Mouse (Mus musculus): ENCODE measurements at regions not wholly inside any gene's neighbourhood (a gene's known extent, or its start where the extent isn't known, plus 50 kb on each side); places are given as distances from the start of the nearest gene placed in this dataset.

GRCm38 (mm10) chr12:10536239-10536638 is 145.7 kb downstream of the Rdh14 start:
- Histone ChIP-seq H3K4me3 (replicated peaks in 1 of 3; ENCODE audit: low read depth in 2 of 3, low read length in 2 of 3, poor library complexity in 1 of 3) (no peak overlapping the region), H3K79me2 (replicated peaks; ENCODE audit: control insufficient read depth, extremely low read depth, insufficient read depth, poor library complexity, severe bottlenecking) (no peaks in the 10 kb centered on the region), H3K27me3 (replicated peaks) (no peaks in the 10 kb centered on the region), H3K27ac (ENCODE audit: insufficient read depth, low read depth) (no peak overlapping the region), H3K36me3 (replicated peaks in 1 of 2; ENCODE audit: control insufficient read depth in 1 of 2, insufficient read depth in 1 of 2, low read length in 1 of 2) (no peaks in the 10 kb centered on the region), H3K9ac (ENCODE audit: insufficient read depth, low read depth) (no peak overlapping the region), H3K4me2 (ENCODE audit: insufficient read depth, low read depth, poor library complexity, severe bottlenecking) (no peak overlapping the region), H3K9me3 (replicated peaks; ENCODE audit: low read length) (no peaks in the 10 kb centered on the region), H3K4me1 (ENCODE audit: control insufficient read depth in 1 of 2, insufficient read depth in 2 of 2) (no peaks in the 10 kb centered on the region)
- dilution Hi-C loops (cut with MboI; ENCODE audit: extremely low pct_ligation_motif_present, extremely low pct_unique_long_range_greater_than_20kb, low sequenced_read_pairs) (no loop called here), in situ Hi-C loops (cut with MboI; ENCODE audit: low pct_ligation_motif_present, low pct_unique_long_range_greater_than_20kb, low sequenced_read_pairs) (no loop called here)
- TF ChIP-seq KAT2A (IDR thresholded peaks at IDR 0.05; ENCODE audit: insufficient replicate concordance, low read length) (no peak), MAFK (IDR thresholded peaks at IDR 0.05; ENCODE audit: insufficient replicate concordance, low read length) (no peak), CTCF (conservative IDR thresholded peaks at IDR 0.05 in 1 of 2, IDR thresholded peaks at IDR 0.05 in 1 of 2; ENCODE audit: low read depth in 2 of 2, low read length in 2 of 2) (no peak), ZKSCAN1 (IDR thresholded peaks at IDR 0.05; ENCODE audit: borderline replicate concordance, low read depth, low read length) (no peak), SIN3A (IDR thresholded peaks at IDR 0.05; ENCODE audit: low read length) (no peak), USF1 (IDR thresholded peaks at IDR 0.05; ENCODE audit: low read depth, low read length) (no peak), TBP (conservative IDR thresholded peaks at IDR 0.05; ENCODE audit: low read depth, low read length) (no peak), USF2 (conservative IDR thresholded peaks at IDR 0.05; ENCODE audit: low read depth, low read length) (no peak), MAZ (IDR thresholded peaks at IDR 0.05; ENCODE audit: low read depth, low read length) (no peak), RCOR1 (conservative IDR thresholded peaks at IDR 0.05; ENCODE audit: low read depth, low read length) (no peak), HCFC1 (IDR thresholded peaks at IDR 0.05; ENCODE audit: low read depth, low read length) (no peak), EP300 (IDR thresholded peaks at IDR 0.05; ENCODE audit: low read length) (no peak), POLR2AphosphoS2 (IDR thresholded peaks at IDR 0.05; ENCODE audit: low read depth, low read length) (no peak), IRF4 (IDR thresholded peaks at IDR 0.05; ENCODE audit: low read depth, low read length) (no peak), ZC3H11A (IDR thresholded peaks at IDR 0.05; ENCODE audit: low read depth, low read length) (no peak), PAX5 (IDR thresholded peaks at IDR 0.05; ENCODE audit: low read length) (no peak), CHD1 (IDR thresholded peaks at IDR 0.05; ENCODE audit: low read depth, low read length) (no peak), JUND (conservative IDR thresholded peaks at IDR 0.05; ENCODE audit: low read depth, low read length) (no peak), NRF1 (IDR thresholded peaks at IDR 0.05; ENCODE audit: low read depth, low read length) (no peak), POLR2A (IDR thresholded peaks at IDR 0.05; ENCODE audit: low read depth, low read length) (no peak)
- no peak for DNase-seq (ENCODE audit: extremely low read depth)

- no peaks in the 10 kb centered on the region for H3K9me3 ChIP-seq (replicated peaks; ENCODE audit: low read length)
- H3K36me3 ChIP-seq (replicated peaks in 1 of 2; ENCODE audit: control insufficient read depth in 1 of 2, insufficient read depth in 1 of 2, low read length in 1 of 2), result no peaks in the 10 kb centered on the region
- no peak overlapping the region for H3K27ac ChIP-seq (ENCODE audit: insufficient read depth, low read depth)
- dilution Hi-C loops (cut with MboI; ENCODE audit: extremely low pct_ligation_motif_present, extremely low pct_unique_long_range_greater_than_20kb, low sequenced_read_pairs), result no loop called here
- no peak overlapping the region for H3K9ac ChIP-seq (ENCODE audit: insufficient read depth, low read depth)
- no peaks in the 10 kb centered on the region for H3K79me2 ChIP-seq (replicated peaks; ENCODE audit: control insufficient read depth, extremely low read depth, insufficient read depth, poor library complexity, severe bottlenecking)
- in situ Hi-C loops (cut with MboI; ENCODE audit: low pct_ligation_motif_present, low pct_unique_long_range_greater_than_20kb, low sequenced_read_pairs), result no loop called here
- peak; percentile 53 for TF ChIP-seq SMC3 (IDR thresholded peaks at IDR 0.05; ENCODE audit: low read depth, low read length)
- no peak for TF ChIP-seq TCF12 (IDR thresholded peaks at IDR 0.05; ENCODE audit: low read depth, low read length)
- peak; percentile 73 to 75 for TF ChIP-seq CTCF (conservative IDR thresholded peaks at IDR 0.05 in 1 of 2, IDR thresholded peaks at IDR 0.05 in 1 of 2; ENCODE audit: low read depth in 2 of 2, low read length in 2 of 2)
- no peak for TF ChIP-seq ZC3H11A (IDR thresholded peaks at IDR 0.05; ENCODE audit: low read depth, low read length)
- TF ChIP-seq MXI1 (IDR thresholded peaks at IDR 0.05; ENCODE audit: low read depth, low read length), result no peak
- TF ChIP-seq MYC (IDR thresholded peaks at IDR 0.05; ENCODE audit: low read depth, low read length), result no peak; the same call in 1 of the 2 replicates
- no peak for TF ChIP-seq MAZ (IDR thresholded peaks at IDR 0.05; ENCODE audit: low read depth, low read length)
- TF ChIP-seq BHLHE40 (IDR thresholded peaks at IDR 0.05; ENCODE audit: low read depth, low read length), result no peak
- no peak for TF ChIP-seq UBTF (IDR thresholded peaks at IDR 0.05; ENCODE audit: low read depth, low read length)
- TF ChIP-seq CHD1 (IDR thresholded peaks at IDR 0.05; ENCODE audit: low read depth, low read length), result no peak
- peak; percentile 70 for TF ChIP-seq RAD21 (IDR thresholded peaks at IDR 0.05; ENCODE audit: low read depth, low read length)
- TF ChIP-seq PAX5 (IDR thresholded peaks at IDR 0.05; ENCODE audit: low read length), result no peak
- TF ChIP-seq HCFC1 (IDR thresholded peaks at IDR 0.05; ENCODE audit: low read depth, low read length), result no peak
- H3K4me1 ChIP-seq (ENCODE audit: control insufficient read depth in 1 of 2, insufficient read depth in 2 of 2), result no peaks in the 10 kb centered on the region
- no peak overlapping the region for H3K4me3 ChIP-seq (replicated peaks in 1 of 3; ENCODE audit: low read depth in 2 of 3, low read length in 2 of 3, poor library complexity in 1 of 3)
- DNase-seq (ENCODE audit: extremely low read depth), result peak; percentile 37
- H3K27me3 ChIP-seq (replicated peaks), result no peaks in the 10 kb centered on the region
- no peak overlapping the region for H3K4me2 ChIP-seq (ENCODE audit: insufficient read depth, low read depth, poor library complexity, severe bottlenecking)
These were observed 146.5 kb downstream of the Rdh14 start for GRCm38 (mm10) chr12:10537069-10537468.

Measured in CH12.LX (cell line).